Mouse (Mus musculus) Muller cell, postnatal 12 days (primary cell): Measurements from ENCODE around the gene Dlg4.
"Not testable (repeated sequence)": the region's sequence is repeated elsewhere in the genome, so short reads cannot be mapped to it uniquely, and the experiment has no call there.

Source experiments
- DNase-seq: peaks from one replicate; pipeline ENCODE4 v3.0.0-alpha.2; 2015; ENCODE audit errors: inconsistent ontology term

The Dlg4 gene

GRCm38 (mm10) chr11:70049366-70049765, 32.6 kb downstream of the Dlg4 start:
- no peak for DNase-seq

DNA sequence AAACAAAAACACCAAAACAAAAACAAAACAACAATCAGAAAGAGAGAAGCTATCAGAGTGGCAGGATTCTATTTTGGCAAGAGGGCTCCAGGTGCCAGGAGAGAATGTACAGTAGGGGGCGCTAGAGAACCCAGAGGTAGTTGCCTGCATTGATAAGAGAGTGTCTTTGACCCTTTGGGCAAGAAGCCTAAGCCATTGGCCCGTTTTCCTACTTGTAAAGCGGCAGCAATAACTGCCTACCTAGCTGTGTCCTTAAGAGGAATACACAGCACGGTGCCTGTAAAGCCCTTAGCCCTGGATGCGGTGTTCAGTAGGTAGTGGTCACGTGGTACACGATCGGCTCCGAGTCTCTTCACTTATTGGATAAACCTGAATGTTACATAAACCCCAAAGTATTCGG, 33.1 kb downstream of the Dlg4 start:
- DNase-seq = no peak

GRCm38 (mm10) chr11:70053156-70053555, 36.4 kb downstream of the Dlg4 start:
- DNase-seq = no peak

DNA sequence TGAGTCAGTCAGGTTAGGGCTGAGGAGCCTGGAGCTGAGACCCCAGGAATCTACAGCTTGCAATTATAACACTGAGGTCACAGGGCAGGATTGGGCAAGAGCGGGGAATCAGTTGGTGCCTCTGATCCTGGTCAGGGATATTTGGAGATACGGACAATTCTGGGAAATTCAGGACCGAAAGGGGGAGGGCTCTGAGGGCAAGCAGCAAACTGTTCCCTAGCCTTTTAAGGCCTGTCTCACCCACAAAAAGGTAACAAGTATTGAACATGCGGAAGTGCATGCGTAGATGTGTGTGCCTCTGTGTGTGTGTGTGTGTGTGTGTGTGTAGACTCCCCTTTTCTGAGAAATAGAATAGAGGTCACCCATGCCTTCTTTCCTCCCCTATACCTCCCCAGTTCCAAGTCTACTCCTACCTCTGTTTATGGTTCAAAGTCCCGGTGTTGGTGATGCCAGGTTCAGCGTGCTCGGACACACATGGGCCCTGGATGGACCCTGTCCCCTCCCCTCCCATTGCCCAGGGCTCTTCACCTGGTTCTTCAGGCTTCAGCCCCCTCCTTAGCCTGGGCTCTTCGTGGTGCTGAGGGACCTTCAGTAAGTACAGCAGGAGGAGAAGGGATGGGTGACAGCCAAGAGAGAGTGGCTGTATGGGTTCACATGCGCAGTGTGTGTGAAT, 37.3 kb downstream of the Dlg4 start, which contains the start of gene Asgr1:
TSS of gene Asgr1 (plus strand) at position 188 of the 673 bp plus-strand sequence.
- DNase-seq = no peak

DNA sequence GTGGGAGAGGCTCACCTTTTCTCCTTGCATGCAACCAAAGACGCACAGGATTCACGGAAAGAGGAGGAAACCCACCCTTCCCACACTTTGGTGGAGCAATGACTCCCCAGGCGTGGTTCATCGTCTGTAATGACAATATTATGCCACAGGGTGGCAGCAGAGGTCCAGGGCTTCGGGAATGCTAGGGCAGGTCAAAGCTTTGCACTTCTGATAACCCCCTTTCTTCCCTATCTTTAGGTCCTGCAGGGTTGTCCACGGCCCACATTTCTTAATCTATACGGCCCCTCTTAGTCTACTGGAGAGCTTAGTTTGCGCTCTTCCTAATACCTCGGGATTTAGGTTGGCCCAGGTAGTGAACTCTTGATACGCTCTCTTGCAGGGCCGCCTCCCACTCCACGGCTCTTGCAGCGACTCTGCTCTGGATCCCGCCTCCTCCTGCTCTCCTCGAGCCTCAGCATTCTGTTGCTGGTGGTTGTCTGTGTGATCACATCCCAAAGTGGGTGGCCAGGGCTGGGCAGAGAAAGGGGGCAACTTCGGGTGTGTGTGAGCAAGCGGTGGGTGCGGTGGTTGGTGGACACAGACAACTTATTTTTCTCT, 39.0 kb downstream of the Dlg4 start:
- DNase-seq = peak; percentile 58

- DNase-seq = no peak
Measured at GRCm38 (mm10) chr11:70057805-70058204, 41.1 kb downstream of the Dlg4 start.

DNA sequence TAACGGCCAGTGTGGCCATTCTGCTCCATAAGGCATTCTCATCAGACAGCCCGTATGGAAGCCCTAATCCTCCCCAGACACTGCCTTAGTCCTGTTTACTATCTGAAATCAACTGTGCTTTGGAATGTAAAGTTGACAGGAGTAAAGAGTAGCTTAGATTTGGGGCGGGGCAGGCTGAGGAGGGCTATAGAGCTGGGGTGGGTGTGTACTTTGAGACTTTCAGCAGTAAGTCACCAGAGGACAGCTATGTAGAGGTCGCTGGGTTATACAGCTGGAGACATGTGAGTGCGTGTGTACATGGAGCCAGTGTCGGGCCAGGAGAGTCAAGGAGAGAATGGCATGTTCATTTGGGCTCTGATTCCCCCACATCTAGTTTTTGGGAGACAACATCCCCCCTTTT, 43.2 kb downstream of the Dlg4 start:
- no peak for DNase-seq

DNA sequence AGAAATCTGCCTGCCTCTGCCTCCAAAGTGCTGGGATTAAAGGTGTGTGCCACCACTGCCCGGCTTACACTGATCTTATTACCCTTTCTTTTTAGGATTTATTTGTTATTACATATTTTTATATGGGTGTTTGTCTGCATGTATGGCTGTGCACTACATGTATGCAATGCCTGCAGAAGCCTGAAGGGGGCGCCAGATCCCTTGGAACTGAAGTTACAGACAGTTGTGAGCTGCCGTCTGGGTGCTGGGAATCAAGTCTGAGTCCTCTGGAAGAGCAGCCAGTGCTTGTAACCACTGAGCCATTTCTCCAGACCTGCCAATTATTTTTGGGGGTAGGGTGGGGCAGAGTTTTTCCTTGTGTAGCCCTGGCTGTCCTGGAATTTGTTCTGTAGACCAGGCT, 46.3 kb downstream of the Dlg4 start:
- DNase-seq = no peak

DNA sequence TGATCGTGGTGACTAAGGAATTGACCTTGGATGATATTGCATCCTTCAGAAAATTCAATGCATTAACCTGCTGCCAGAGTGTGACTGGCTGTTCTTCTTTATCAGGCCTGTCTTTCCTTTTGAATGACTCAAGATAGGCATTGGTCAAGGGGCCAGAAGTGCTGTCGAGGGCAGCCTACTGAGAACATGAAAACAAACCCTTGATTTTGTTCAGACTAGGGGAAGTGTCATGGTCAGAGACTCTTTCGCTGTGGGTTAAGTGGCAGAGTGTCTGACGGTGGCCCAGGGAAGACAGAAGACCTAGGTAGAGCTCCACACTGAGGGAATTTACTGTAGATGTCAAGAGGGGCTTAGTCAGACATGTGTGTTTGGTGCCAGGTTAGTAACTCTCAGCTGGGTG, 50.0 kb downstream of the Dlg4 start:
- no peak for DNase-seq

GRCm38 (mm10) chr11:70068245-70068644, 51.5 kb downstream of the Dlg4 start:
- no peak for DNase-seq

- DNase-seq = no peak
Measured at GRCm38 (mm10) chr11:70070057-70070456, 53.3 kb downstream of the Dlg4 start.

DNA sequence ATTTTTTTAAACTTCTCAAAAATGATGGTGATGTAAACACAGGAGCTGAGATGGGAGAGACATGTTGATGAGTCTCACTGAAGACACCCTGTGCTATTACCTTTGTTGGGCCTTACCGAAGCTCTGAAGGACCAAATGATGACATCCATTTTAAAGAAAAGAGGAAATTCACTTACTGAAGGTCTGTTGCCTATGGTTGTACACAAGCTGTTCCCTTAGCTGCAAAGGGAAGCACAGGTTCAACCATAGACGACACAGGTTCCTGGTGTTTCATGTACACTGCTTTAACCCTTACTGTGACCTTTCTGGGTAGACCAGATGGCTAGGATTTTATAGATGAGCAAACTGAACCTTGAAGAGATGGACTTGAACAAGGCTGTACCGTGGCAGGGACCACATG, 53.9 kb downstream of the Dlg4 start:
- DNase-seq = not testable (repeated sequence)

DNA sequence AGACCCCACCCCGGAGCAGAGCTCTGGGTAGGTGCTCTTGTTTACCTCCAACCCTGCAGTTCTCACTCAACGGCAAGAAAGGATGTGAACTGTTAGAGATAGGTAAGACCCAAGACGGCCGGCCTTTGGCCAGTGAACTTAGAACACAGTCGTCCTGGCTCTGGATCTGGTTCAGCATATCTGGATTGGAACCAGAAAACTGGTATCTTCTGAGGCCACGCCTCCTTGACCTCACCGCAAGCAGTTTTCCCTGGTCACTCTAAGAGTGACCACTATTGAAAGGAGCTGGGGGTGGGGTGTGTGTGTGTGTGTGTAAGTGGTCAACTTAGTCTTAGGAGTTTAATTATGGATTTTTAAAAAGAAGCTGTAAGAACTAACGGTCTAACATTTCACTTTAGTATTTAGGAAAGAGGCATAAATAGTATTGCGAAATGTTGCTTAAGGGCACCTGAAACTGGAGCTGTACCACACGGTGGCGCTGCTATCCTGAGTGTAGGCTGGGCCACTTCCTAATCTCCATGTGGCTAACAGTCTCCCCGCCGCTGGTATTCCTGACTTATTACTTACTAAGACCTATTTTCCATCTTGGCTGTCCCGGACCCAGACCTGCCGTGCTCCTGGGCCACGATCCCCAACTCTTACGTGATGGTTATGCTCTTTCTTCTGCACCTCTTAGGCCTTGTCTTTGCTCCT, 57.8 kb downstream of the Dlg4 start:
- peak; percentile 55 for DNase-seq

GRCm38 (mm10) chr11:70075581-70075980, 58.8 kb downstream of the Dlg4 start:
- no peak for DNase-seq

GRCm38 (mm10) chr11:70077441-70077840, 60.7 kb downstream of the Dlg4 start:
- DNase-seq = no peak

DNA sequence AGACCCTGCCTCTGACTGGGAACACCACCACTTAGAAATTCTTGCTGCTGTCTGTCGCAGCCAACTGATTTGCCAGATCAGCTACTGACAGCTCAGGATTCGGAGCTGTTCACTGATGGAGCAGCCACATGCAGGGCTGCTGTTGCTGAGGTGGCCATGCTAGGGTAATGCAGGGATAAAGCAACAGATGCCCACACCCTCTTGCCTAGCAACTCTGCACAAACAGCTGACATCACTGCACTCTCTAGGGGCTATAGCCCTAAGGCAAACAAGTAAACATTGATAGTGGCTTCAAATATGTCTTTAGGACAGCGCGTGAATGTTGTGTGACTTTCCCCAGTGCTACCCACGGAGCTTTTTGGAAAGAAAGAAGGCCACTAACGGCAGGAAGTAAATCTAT, 62.4 kb downstream of the Dlg4 start:
- DNase-seq = no peak

DNA sequence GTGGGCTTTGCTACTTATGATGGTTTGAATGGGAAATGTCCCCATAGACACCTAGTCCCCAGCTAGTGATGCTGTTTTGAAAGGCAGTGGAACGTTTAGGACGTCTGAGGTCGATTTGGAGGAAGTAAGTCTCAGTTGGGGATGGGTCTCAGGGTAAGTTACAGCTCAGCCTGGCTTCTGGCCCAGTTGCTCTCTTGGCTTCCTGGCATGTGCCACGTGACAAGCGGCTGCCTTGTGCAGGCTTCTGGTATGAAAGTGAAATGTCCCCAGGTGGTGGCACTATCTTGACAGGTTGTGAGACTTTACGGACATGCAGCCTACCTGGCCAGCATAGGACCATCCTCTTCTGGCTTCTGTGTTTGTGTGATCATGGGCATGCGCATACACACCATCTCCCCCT, 63.2 kb downstream of the Dlg4 start:
- DNase-seq = no peak

- DNase-seq = no peak
Measured at GRCm38 (mm10) chr11:70080803-70081590, 64.3 kb downstream of the Dlg4 start.

DNA sequence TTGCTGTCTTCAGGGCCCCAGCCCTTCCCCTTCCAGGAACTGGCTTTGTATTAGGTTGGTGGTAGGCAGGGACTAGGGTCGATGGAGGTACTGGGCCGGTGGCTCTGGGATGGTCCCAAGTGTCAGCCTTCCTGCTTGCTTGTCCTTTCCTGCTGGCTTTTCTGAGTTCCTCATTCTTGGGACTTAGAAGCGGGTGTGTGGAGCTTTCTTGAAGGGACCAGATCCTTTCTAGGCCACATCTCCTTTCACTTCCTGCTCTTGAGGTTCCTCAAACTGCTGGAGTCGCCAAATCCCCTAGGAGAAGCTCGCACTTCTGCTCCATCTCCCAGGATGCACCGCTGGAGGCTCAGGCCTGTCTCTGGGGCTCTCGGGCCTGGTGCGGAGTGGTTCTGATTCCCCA, 67.8 kb downstream of the Dlg4 start:
- DNase-seq = no peak

GRCm38 (mm10) chr11:70091986-70092783, 75.4 kb downstream of the Dlg4 start, which contains the start of gene Asgr2:
Asgr2 (plus strand) TSS chr11:70092644.
- DNase-seq = no peak
